Mouse (Mus musculus) MEL (cell line): ENCODE data around the gene Lrrc74a. TPM values are rescaled to one million over a fixed set of nuclear protein-coding genes. Genes with fewer than 3 reads are reported as not detected.

Source experiments
- DNase-seq: peaks from one replicate; pipeline ENCODE4 v3.0.0; 2011; ENCODE audit warnings: low read depth, low spot score
- H3K27ac ChIP-seq: 2 replicates; pipeline ENCODE4 v1.5.1; 2012; ENCODE audit warnings: low read depth, mild to moderate bottlenecking, control low read depth, low read length, moderate library complexity; ENCODE audit not compliant: control insufficient read depth
- H3K27me3 ChIP-seq, 2 experiments: fragments of 150-350 bp in 1 of 2; sonication (generic) in 1 of 2; 2 replicates each; pipeline ENCODE4 v1.6.1; 2012; ENCODE audit warnings: low read length in 2 of 2, mild to moderate bottlenecking in 2 of 2, improper control_type of control experiment in 1 of 2, moderate library complexity in 1 of 2; ENCODE audit not compliant: insufficient read depth in 2 of 2, control insufficient read depth in 1 of 2
- H3K36me3 ChIP-seq, 2 experiments: 2 replicates each; pipeline ENCODE4 v1.6.1; 2012 to 2014; ENCODE audit warnings: low read length in 2 of 2, improper control_type of control experiment in 1 of 2, inconsistent platforms in 1 of 2, mild to moderate bottlenecking in 1 of 2; ENCODE audit not compliant: insufficient read depth in 2 of 2, control insufficient read depth in 1 of 2
- H3K4me1 ChIP-seq, 2 experiments: fragments of 150-350 bp in 1 of 2; sonication (generic) in 1 of 2; 2 replicates each; pipeline ENCODE4 v1.6.1; 2012; ENCODE audit warnings: low read length in 2 of 2, improper control_type of control experiment in 1 of 2, mild to moderate bottlenecking in 1 of 2; ENCODE audit not compliant: insufficient read depth in 2 of 2, control insufficient read depth in 1 of 2
- H3K4me3 ChIP-seq, 2 experiments: fragments of 150-350 bp in 1 of 2; sonication (generic) in 1 of 2; 2 replicates each; pipeline ENCODE4 v1.5.1; 2012; ENCODE audit warnings: low read depth in 2 of 2, low read length in 2 of 2, mild to moderate bottlenecking in 2 of 2, moderate library complexity in 2 of 2, control low read depth in 1 of 2, improper control_type of control experiment in 1 of 2; ENCODE audit not compliant: control insufficient read depth in 1 of 2, insufficient read depth in 1 of 2
- H3K79me2 ChIP-seq: 2 replicates; pipeline ENCODE4 v1.6.1; 2012; ENCODE audit warnings: mild to moderate bottlenecking, low read length, moderate library complexity; ENCODE audit not compliant: control insufficient read depth, poor library complexity, insufficient read depth
- H3K9ac ChIP-seq: 2 replicates; pipeline ENCODE4 v1.6.1; 2012; ENCODE audit warnings: low read depth, mild to moderate bottlenecking, control low read depth, low read length, moderate library complexity; ENCODE audit not compliant: control insufficient read depth, poor library complexity, severe bottlenecking
- H3K9me3 ChIP-seq: fragments of 150-350 bp; sonication (generic); replicated peaks from 2 replicates; pipeline ENCODE4 v1.6.1; 2012; ENCODE audit warnings: mild to moderate bottlenecking, low read length, improper control_type of control experiment, moderate library complexity; ENCODE audit not compliant: insufficient read depth
- BHLHE40 ChIP-seq: IDR thresholded peaks from 2 replicates; pipeline ENCODE4 v1.6.1; 2012; ENCODE audit warnings: low read depth, mild to moderate bottlenecking, inconsistent platforms, low read length, improper control_type of control experiment, borderline replicate concordance
- CHD2 ChIP-seq: IDR thresholded peaks from 2 replicates; pipeline ENCODE4 v1.6.1; 2011; ENCODE audit warnings: low read length, improper control_type of control experiment
- CTCF ChIP-seq, 3 experiments: IDR thresholded peaks in 2 of 3; conservative IDR thresholded peaks in 1 of 3; 2 replicates each; pipeline ENCODE4 v1.5.1; 2011 to 2012; ENCODE audit warnings: low read length in 3 of 3, low read depth in 2 of 3, mild to moderate bottlenecking in 2 of 3, improper control_type of control experiment in 1 of 3, inconsistent platforms in 1 of 3, mixed read lengths in 1 of 3, moderate library complexity in 1 of 3; ENCODE audit not compliant: control insufficient read depth in 1 of 3, insufficient read depth in 1 of 3, poor library complexity in 1 of 3, severe bottlenecking in 1 of 3
- E2F4 ChIP-seq: IDR thresholded peaks from 2 replicates; pipeline ENCODE4 v1.6.1; 2011; ENCODE audit warnings: low read depth, low read length, improper control_type of control experiment, borderline replicate concordance
- ELF1 ChIP-seq: IDR thresholded peaks from 2 replicates; pipeline ENCODE4 v1.6.1; 2014; ENCODE audit warnings: low read depth, mild to moderate bottlenecking, inconsistent platforms, low read length, improper control_type of control experiment, moderate library complexity
- EP300 ChIP-seq, 2 experiments: IDR thresholded peaks; 2 replicates each; pipeline ENCODE4 v1.6.1; 2011; ENCODE audit warnings: improper control_type of control experiment in 2 of 2, low read length in 2 of 2, low read depth in 1 of 2, mild to moderate bottlenecking in 1 of 2
- ETS1 ChIP-seq: IDR thresholded peaks from 2 replicates; pipeline ENCODE4 v1.6.1; 2012; ENCODE audit warnings: low read depth, mild to moderate bottlenecking, inconsistent platforms, low read length, improper control_type of control experiment, moderate library complexity
- GATA1 ChIP-seq: IDR thresholded peaks from 2 replicates; pipeline ENCODE4 v1.6.1; 2011; ENCODE audit warnings: low read depth, low read length, improper control_type of control experiment
- JUND ChIP-seq: IDR thresholded peaks from 2 replicates; pipeline ENCODE4 v1.6.1; 2011; ENCODE audit warnings: low read depth, mild to moderate bottlenecking, improper control_type of control experiment, low read length
- MAX ChIP-seq: IDR thresholded peaks from 2 replicates; pipeline ENCODE4 v1.6.1; 2011; ENCODE audit warnings: low read length, improper control_type of control experiment
- MAZ ChIP-seq: IDR thresholded peaks from 2 replicates; pipeline ENCODE4 v1.6.1; 2012; ENCODE audit warnings: low read depth, mild to moderate bottlenecking, inconsistent platforms, low read length, improper control_type of control experiment
- MEF2A ChIP-seq: IDR thresholded peaks from 2 replicates; pipeline ENCODE4 v1.6.1; 2014; ENCODE audit warnings: low read depth, mild to moderate bottlenecking, inconsistent platforms, low read length, improper control_type of control experiment; ENCODE audit not compliant: poor library complexity, insufficient replicate concordance, severe bottlenecking; ENCODE audit errors: extremely low read depth
- MYB ChIP-seq: IDR thresholded peaks from 2 replicates; pipeline ENCODE4 v1.6.1; 2011; ENCODE audit warnings: mild to moderate bottlenecking, low read depth, low read length, improper control_type of control experiment
- MYC ChIP-seq: IDR thresholded peaks from 2 replicates; pipeline ENCODE4 v1.6.1; 2011; ENCODE audit warnings: low read depth, mild to moderate bottlenecking, low read length, improper control_type of control experiment, moderate library complexity
- NRF1 ChIP-seq: IDR thresholded peaks from 2 replicates; pipeline ENCODE4 v1.6.1; 2014; ENCODE audit warnings: low read depth, mild to moderate bottlenecking, inconsistent platforms, low read length, improper control_type of control experiment, moderate library complexity; ENCODE audit not compliant: poor library complexity, insufficient read depth, severe bottlenecking
- POLR2A ChIP-seq, 2 experiments: IDR thresholded peaks; 2 replicates each; pipeline ENCODE4 v1.6.1; 2011 to 2012; ENCODE audit warnings: low read length in 2 of 2, mild to moderate bottlenecking in 2 of 2, control low read depth in 1 of 2, improper control_type of control experiment in 1 of 2, low read depth in 1 of 2, moderate library complexity in 1 of 2; ENCODE audit not compliant: control insufficient read depth in 1 of 2, insufficient read depth in 1 of 2, poor library complexity in 1 of 2
- POLR2AphosphoS5 ChIP-seq: IDR thresholded peaks from 2 replicates; pipeline ENCODE4 v1.6.1; 2012; ENCODE audit warnings: low read depth, borderline replicate concordance, mild to moderate bottlenecking, inconsistent platforms, low read length, moderate library complexity, mixed read lengths
- RAD21 ChIP-seq: IDR thresholded peaks from 2 replicates; pipeline ENCODE4 v1.6.1; 2011; ENCODE audit warnings: mild to moderate bottlenecking, low read depth, low read length, improper control_type of control experiment
- RCOR1 ChIP-seq: IDR thresholded peaks from 2 replicates; pipeline ENCODE4 v1.6.1; 2012; ENCODE audit warnings: low read depth, mild to moderate bottlenecking, inconsistent platforms, low read length, improper control_type of control experiment
- SIN3A ChIP-seq: IDR thresholded peaks from 2 replicates; pipeline ENCODE4 v1.6.1; 2012; ENCODE audit warnings: low read length, improper control_type of control experiment, inconsistent platforms
- SMC3 ChIP-seq: IDR thresholded peaks from 2 replicates; pipeline ENCODE4 v1.6.1; 2011; ENCODE audit warnings: low read depth, low read length, improper control_type of control experiment
- TAL1 ChIP-seq: IDR thresholded peaks from 2 replicates; pipeline ENCODE4 v1.6.1; 2012; ENCODE audit warnings: mild to moderate bottlenecking, inconsistent platforms, low read length, moderate library complexity, mixed read lengths
- TBP ChIP-seq: IDR thresholded peaks from 2 replicates; pipeline ENCODE4 v1.8.0; 2011; ENCODE audit warnings: low read depth, low read length, improper control_type of control experiment
- UBTF ChIP-seq: IDR thresholded peaks from 2 replicates; pipeline ENCODE4 v1.6.1; 2012; ENCODE audit warnings: low read depth, mild to moderate bottlenecking, inconsistent platforms, low read length, improper control_type of control experiment, moderate library complexity, borderline replicate concordance; ENCODE audit not compliant: insufficient read depth
- USF2 ChIP-seq, 2 experiments: IDR thresholded peaks; 2 replicates each; pipeline ENCODE4 v1.6.1; 2011 to 2012; ENCODE audit warnings: improper control_type of control experiment in 2 of 2, low read length in 2 of 2, borderline replicate concordance in 1 of 2, inconsistent platforms in 1 of 2, low read depth in 1 of 2, mild to moderate bottlenecking in 1 of 2; ENCODE audit not compliant: insufficient read depth in 1 of 2
- ZC3H11A ChIP-seq: IDR thresholded peaks from 2 replicates; pipeline ENCODE4 v1.6.1; 2012; ENCODE audit warnings: low read depth, mild to moderate bottlenecking, inconsistent platforms, low read length, improper control_type of control experiment
- ZMIZ1 ChIP-seq: IDR thresholded peaks from 2 replicates; pipeline ENCODE4 v1.6.1; 2012; ENCODE audit warnings: low read depth, mild to moderate bottlenecking, inconsistent platforms, low read length, improper control_type of control experiment, moderate library complexity
- ZNF384 ChIP-seq: IDR thresholded peaks from 2 replicates; pipeline ENCODE4 v1.6.1; 2012; ENCODE audit warnings: low read depth, mild to moderate bottlenecking, inconsistent platforms, low read length, improper control_type of control experiment
- polyA plus RNA-seq, 2 experiments: library from polyadenylated mRNA; stranded (reverse) in 1 of 2; unstranded in 1 of 2; fragments of >175 nt in 1 of 2; fragments of >200 nt in 1 of 2; gene quantifications; 2 replicates each; pipeline versions ENCODE4 v1.2.1 to v1.2.4; 2012; ENCODE audit warnings: low replicate concordance in 2 of 2, low read depth in 1 of 2; ENCODE audit not compliant: insufficient read length in 2 of 2, insufficient read depth in 1 of 2, missing spikeins in 1 of 2
- total RNA-seq: library from RNA; depleted of rRNA; stranded (reverse); fragments of 300-350 nt; gene quantifications from 2 replicates; pipeline ENCODE4 v1.2.3, GENCODE M21; 2012

Gene Lrrc74a
- total and polyA plus RNA-seq, 3 experiments, result not detected

DNA sequence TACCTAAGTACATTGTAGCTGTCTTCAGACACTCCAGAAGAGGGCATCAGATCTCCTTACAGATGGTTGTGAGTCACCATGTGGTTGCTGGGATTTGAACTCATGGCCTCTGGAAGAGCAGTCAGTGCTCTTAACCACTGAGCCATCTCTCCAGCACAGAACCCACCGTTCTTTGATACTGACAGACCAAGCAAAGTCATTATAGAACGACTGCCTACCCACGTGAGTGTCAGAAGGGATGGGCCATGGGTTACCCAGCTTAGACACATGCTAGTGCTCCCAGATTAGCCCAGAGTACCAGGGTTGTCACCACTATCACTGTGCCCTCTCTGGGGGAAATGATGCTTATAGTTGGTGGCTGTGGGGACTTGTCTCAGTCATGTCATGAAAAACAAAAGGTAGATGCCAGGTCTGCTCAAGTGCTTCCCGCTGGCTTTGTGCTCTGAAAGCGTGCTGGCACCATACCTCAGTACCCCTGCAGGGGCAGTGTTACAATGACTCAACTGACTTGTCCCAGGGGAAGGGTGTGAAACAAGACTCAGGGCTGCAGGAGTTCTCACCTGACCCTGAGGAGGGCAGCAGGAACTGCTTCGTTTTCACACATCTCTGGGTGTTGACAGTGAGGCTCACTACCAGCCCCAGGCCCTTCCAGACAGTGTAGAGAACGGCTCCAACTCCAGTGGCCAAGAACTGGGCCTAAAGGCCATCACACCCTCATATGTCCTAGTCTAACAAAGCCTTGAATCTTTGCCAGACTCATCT is 61.1 kb downstream of the Lrrc74a start:
- Histone ChIP-seq H3K4me1 (peaks cover 2 to 18% of the 10 kb centered on the region in 2 experiments; a peak in 3 of 4 replicates), H3K36me3 (peaks cover 0 to 3% of the 10 kb centered on the region in 2 experiments; a peak in 2 of 4 replicates)
- peak; percentile 67 for DNase-seq
- TF ChIP-seq USF2 (IDR thresholded peaks at IDR 0.05; ENCODE audit: borderline replicate concordance in 1 of 2, insufficient read depth in 1 of 2, low read depth in 1 of 2, low read length in 2 of 2), result no peak
- peak in 2 of 3 experiments; percentile 33 to 37; a peak in 4 of 6 replicates for TF ChIP-seq CTCF (IDR thresholded peaks at IDR 0.05 in 2 of 3, conservative IDR thresholded peaks at IDR 0.05 in 1 of 3; ENCODE audit: control insufficient read depth in 1 of 3, insufficient read depth in 1 of 3, low read depth in 2 of 3, low read length in 3 of 3, poor library complexity in 1 of 3, severe bottlenecking in 1 of 3)
- TF ChIP-seq, all 39 proteins: peak for 1
- no peaks in the 10 kb centered on the region for H3K27me3 ChIP-seq
- H3K79me2 ChIP-seq, result no peaks in the 10 kb centered on the region
- H3K27ac ChIP-seq, result no peak overlapping the region
- H3K9ac ChIP-seq, result peak overlapping the region; percentile 48
- H3K4me3 ChIP-seq, result no peak overlapping the region
- no peaks in the 10 kb centered on the region for H3K9me3 ChIP-seq

DNA sequence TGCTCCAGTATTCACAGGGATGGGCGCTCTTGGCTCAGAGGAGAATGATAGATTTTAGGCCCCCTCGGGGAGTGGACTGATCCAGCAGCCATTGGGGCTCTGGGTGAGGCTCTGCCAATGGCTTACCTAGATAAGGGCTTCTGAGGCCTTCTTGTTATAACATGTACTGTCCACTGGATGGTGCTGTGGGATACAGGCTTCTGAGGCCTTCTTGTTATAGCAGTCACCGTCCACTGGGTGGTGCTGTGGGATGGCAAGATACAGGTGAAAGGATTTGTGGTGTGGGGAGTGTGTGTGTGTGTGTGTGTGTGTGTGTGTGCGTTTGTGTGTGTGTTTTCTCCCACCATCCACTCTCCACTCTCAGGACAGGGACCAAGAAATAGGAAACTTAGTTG is 61.7 kb downstream of the Lrrc74a start:
- Histone ChIP-seq H3K9me3 (no peaks in the 10 kb centered on the region), H3K27ac (no peak overlapping the region), H3K4me3 (no peak overlapping the region), H3K9ac (peak overlapping the region; percentile 48), H3K36me3 (peaks cover 0 to 5% of the 10 kb centered on the region in 2 experiments; a peak in 2 of 4 replicates), H3K27me3 (no peaks in the 10 kb centered on the region), H3K4me1 (peaks cover 2 to 19% of the 10 kb centered on the region in 2 experiments; a peak in 3 of 4 replicates), H3K79me2 (no peaks in the 10 kb centered on the region)
- DNase-seq, result peak; percentile 93
- TF ChIP-seq ZC3H11A, result peak; percentile 100
- TF ChIP-seq TAL1, result no peak; the same call in 1 of the 2 replicates
- TF ChIP-seq SMC3, result peak; percentile 100
- peak; percentile 75; the same call in 1 of the 2 replicates for TF ChIP-seq MAZ
- TF ChIP-seq E2F4, result no peak
- TF ChIP-seq TBP, result no peak
- TF ChIP-seq ZNF384, result peak; percentile 56; the same call in 1 of the 2 replicates
- TF ChIP-seq SIN3A, result peak; percentile 89
- TF ChIP-seq ZMIZ1, result no peak
- 0 out of 2 replicates have a peak, but pooled peaks have one; percentile 35 for TF ChIP-seq ELF1
- TF ChIP-seq RCOR1, result peak; percentile 49; the same call in 1 of the 2 replicates
- peak in 1 of 2 experiments; percentile 55; a peak in 2 of 4 replicates for TF ChIP-seq EP300 (IDR thresholded peaks at IDR 0.05; ENCODE audit: low read depth in 1 of 2, low read length in 2 of 2)
- 0 out of 2 replicates have a peak, but pooled peaks have one; percentile 66 for TF ChIP-seq BHLHE40
- TF ChIP-seq JUND, result peak; percentile 64; the same call in 1 of the 2 replicates
- no peak for TF ChIP-seq UBTF
- no peak for TF ChIP-seq POLR2A (IDR thresholded peaks at IDR 0.05; ENCODE audit: control insufficient read depth in 1 of 2, insufficient read depth in 1 of 2, low read depth in 1 of 2, low read length in 2 of 2, poor library complexity in 1 of 2)
- no peak for TF ChIP-seq MEF2A
- TF ChIP-seq POLR2AphosphoS5, result no peak
- TF ChIP-seq GATA1, result peak; percentile 83
- TF ChIP-seq NRF1, result no peak
- TF ChIP-seq CHD2, result no peak
- TF ChIP-seq MYC, result no peak
- no peak for TF ChIP-seq MAX
- no peak for TF ChIP-seq MYB
- peak; percentile 41; the same call in 1 of the 2 replicates for TF ChIP-seq ETS1
- peak; percentile 99 for TF ChIP-seq RAD21
- peak in 2 of 3 experiments; percentile 98 to 99; a peak in 5 of 6 replicates for TF ChIP-seq CTCF (IDR thresholded peaks at IDR 0.05 in 2 of 3, conservative IDR thresholded peaks at IDR 0.05 in 1 of 3; ENCODE audit: control insufficient read depth in 1 of 3, insufficient read depth in 1 of 3, low read depth in 2 of 3, low read length in 3 of 3, poor library complexity in 1 of 3, severe bottlenecking in 1 of 3)
